Mouse (Mus musculus) adrenal gland, adult (tissue): Measurements from ENCODE around the gene Ttll8.

Experiments
- DNase-seq, 2 experiments: peaks; one replicate each; pipeline ENCODE4 v3.0.0; 2022 to 2023; ENCODE audit warnings: low spot score in 1 of 2; ENCODE audit not compliant: inconsistent age in 2 of 2

Gene Ttll8

DNA sequence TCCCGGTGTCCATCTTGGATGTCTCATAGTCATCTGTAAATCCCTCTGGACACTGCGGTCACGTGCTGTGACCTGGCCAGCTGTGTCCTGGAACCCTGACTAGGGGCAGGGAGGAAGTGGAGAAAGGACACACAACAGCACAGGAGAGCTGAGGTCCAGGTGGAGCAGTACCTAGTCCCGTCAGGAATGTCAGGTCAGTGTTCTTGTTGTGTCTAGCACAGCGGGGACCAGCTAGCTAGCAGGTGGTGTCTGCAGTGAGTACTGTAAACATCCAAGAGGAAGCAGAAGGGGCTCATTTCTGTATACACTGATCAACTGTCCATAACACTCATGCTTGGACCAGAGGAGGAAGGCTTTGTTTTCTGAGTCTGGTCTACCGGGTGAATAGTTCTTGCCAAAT is 68.8 kb downstream of the Ttll8 start:
- DNase-seq, result no peak

DNA sequence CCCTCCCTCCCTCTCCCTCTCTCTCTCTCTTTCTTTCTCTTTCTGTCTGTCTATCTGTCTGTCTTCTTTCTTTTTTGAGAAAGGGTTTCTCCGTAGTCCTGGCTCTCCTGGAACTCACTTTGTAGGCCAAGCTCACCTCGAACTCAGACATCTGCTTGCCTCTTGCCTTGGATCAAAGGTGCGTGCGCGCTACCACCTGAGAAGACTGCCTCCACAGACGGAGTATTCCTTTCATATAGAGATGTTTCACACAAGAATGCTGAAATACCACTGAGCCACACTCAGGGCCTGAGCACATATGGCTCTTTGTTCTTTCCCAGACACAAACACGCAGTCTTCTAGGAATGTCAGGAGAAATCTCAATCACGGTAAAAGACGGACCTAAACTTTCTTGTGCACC is 70.9 kb downstream of the Ttll8 start:
- no peak for DNase-seq

DNA sequence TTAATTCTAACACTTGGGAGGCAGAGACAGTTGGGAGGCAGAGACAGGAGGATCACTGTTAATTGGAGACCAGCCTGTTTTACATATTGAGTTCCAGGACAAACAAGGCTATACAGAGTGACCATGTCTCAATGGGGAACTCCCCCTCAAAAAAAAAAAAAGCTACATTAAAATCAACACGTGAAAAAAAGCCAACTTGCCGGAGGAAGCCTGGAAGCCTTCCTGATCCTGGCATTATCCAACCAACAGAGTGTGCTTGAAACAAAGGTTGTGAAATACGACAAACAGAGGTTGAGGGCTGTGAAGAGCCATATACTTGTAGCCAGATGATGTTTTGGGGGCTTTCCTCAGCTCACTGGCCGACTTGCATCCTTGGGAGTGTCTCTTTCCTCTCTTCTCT is 71.4 kb downstream of the Ttll8 start:
- DNase-seq, result no peak

DNA sequence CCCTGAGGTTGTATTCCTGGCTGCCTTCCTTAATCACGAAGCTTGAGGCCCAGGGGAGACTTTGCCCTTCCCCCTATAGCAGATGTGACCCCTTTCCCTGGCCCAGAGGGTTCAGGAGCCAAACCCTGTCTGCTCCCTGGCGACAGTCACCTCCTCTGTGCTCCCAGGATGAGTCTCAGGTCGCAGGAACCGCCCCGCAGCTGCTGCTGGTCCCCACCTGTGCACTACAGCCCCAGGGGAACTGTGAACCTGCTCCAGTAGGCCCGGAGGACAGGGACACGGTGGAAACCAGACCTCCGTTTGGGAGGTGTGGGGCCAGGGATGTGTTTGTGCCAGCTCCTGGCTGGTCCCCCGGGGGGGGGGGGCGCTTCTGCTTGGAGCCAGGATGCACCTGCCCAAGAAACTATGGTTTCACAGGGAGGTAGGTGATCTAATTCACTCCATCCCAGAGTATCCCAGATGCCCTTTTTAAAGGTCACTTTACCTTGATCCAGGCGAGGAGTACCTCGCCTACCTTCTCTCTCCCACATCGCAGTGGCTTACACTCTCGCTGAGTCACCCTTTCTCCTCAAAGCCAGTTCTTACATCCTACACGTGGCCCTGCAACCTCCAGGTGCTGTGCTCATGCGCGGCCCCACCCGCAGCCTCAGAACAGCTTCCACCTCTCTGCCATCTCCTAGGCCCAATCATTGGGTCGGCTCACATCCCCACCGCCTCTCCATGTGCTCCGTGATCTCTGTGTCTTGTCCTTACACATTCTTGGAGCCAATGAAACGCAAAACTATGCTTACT is 72.8 kb downstream of the Ttll8 start:
- peak in 1 of 2 experiments; percentile 2 for DNase-seq

DNA sequence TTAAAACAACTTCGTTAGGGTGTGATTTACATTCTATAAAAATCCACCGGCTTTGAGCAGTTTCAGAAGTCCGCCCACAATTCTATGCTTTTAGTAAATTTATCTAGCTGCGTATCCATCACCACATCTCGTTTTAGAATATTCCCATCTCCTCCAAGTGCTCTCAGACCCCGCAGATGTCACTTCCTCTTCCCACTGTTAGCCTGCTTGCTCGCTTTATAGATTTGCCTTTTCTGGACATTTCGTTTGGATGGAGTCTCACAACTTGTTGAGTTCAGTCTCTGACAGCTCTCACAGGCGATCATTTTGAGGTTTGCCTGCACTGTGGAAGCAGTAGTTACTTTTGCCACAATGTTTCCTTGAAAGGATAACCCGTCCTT is 77.2 kb downstream of the Ttll8 start:
- peak; percentile 2 to 22 for DNase-seq

DNA sequence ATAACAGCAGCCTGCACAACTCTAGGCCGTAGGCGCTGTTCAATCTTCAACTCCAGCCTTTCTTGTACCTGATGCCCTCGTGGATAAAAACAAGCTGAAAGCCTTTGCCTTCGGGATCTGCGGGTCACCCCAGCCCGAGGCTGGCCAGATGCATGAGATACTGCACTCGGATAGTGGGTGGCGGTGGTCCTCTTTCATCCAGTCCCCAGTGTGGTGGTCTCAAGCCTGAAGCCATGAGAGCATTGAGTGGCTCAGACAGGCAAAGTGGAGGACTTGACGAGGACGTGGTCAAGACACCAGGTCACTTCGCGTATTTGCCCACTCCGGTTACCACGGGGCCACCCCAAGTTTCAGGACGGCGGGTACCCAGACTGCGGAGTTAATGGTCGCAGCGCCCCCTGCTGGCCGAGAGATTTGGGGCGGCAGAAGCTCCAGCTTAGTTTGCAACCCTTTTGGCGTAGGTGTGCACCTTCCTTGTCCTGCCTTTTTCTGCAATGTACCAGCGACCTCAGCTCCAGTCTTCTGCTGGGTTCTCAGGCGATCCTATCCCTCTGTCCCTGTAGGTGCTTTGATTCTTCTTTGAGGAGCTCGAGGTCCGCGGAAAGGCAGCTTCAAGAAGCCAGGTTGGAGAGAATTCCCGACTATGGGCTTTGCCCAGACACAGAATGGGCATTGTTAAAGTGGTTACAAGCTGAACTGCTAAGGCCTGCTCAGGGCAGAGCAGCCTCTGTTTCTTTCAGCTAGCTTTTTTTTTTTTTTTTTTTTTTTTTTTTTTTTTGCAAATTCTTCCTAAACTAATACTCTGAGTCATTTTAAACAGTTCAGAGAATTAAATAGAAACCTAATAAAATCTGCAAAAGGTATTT is 77.8 kb downstream of the Ttll8 start:
- peak; percentile 86 to 95 for DNase-seq

DNA sequence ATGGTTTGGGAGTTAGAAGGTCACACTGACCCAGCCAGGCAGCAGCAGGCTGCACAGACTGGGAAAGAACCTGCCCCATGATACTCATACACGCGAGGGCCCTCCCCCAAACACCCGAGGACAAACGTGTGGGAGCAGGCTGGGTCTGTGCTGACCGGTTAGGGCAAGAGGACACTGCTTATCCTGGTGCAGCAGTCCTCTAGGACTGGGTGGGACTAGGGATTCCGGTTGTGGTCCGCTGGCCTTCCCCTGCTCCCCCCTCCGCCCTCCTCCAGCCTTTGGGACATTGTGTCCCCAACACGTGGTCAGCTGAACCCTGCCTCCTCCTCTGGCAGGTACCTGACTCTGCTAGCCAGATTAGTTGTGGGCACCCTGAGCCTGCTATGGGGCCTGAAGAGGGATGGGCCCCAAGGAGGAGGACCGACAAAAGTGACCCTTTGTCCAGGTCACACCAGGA is 78.6 kb downstream of the Ttll8 start:
- DNase-seq, result peak; percentile 63 to 65

DNA sequence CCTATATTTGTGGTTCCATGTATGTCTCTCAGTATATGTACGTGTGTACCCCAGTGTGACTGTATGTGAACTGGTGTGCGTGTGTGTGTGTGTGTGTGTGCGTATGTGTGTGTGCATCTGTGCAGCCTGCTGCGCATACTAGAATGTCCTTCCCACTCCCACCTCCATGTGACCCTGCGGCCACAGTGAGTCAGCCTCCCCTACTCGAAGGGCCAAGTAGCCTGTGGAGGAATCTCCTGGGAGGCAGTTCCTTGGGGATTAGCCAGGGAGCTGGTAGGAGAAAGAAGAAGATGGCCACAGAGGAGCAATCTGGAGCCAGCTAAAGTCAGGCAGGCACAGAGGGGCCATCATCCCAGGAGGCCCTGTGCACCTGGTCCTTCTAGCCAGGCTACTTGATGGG is 79.7 kb downstream of the Ttll8 start:
- DNase-seq, result peak in 1 of 2 experiments; percentile 53

DNA sequence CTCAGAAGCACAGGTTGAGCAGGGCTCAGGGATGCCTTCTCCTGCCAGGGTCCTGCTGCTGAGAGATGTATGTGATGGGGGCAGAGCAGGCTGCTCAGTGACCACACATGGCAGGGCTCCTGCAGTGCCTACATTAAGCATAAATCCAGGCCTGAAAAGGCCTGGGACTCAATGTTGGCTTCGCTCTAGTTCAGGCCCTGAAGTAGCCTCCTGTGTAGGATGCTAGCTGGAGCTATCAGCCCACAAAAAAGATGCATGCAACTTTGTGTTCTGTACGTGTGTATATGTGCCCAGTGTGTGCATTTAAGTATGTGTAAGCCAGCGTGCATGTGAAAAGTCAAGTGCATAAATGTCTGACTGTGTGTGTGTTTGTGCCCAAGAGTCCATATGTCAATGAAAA is 80.2 kb downstream of the Ttll8 start:
- peak in 1 of 2 experiments; percentile 39 for DNase-seq

DNA sequence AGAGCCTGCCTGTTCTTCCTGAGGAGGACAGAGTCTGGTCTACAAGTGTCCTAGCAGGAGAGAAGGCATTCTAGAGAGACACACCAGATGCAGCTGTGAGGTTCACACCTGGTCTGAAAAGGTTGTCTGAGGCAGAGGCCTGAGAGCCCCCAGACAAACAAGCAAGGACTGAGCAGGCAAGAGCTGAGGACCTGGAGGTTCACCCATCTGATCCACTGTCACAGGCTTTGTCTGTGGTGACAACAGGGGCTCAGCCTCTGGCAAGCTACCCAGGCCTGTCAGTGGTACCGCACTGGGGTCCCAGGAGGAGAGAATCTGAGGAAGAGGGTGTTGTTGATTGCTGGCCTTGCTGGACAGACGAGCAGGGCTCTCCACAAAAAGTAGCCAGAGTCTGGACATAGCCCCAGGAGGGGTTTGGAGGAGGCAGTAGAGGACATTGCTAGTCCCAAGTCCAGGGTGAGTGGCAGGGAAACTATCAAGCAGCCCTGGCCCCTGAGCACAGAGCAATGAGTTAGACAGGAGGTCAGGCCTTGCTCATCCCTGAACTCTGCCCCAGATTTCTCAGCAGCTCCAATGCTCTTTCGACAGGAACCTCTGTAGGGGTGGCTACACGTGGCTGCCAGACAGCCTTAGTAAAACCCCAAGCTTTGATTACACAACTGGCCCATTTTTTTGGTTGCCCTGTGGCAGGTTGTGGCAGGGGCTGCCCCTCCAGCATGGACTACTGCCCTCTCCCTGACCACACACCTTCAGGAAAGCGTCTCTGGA is 83.6 kb downstream of the Ttll8 start:
- peak; percentile 82 to 92 for DNase-seq

DNA sequence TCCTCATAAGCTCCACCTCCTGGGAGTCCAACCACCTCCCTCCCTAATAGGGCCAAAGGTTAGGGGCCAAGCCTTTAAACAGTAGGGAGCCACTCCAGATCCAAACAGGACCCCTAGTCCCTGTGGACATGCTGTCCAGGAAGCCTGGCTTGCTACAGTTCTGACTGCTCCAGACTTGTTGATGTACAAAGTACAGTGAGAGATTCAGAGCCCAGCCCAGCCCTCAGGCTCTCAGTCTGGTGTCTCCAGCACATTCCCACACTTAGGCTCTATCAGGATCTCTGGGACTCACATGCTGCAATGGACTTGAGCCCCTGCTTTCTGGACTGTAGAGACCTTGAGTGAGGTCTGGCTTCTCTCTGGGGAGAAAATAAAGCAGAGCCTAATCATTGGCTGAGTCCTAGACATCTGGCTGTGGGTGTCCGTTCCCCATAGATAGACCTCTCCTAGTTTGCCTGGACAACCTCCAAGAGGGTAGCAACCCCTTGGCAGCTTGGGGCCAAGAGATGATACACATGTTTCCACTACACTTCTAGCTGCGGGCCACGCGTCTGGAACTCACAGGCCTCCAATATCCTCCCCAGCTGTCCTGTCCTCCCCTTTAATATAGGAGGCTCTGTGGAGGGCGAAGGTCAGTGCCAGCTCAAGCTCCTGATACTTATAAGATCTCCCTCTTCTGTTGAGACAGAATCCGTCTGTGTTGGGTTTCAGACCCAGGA is 86.0 kb downstream of the Ttll8 start:
- peak in 1 of 2 experiments; percentile 75 for DNase-seq

DNA sequence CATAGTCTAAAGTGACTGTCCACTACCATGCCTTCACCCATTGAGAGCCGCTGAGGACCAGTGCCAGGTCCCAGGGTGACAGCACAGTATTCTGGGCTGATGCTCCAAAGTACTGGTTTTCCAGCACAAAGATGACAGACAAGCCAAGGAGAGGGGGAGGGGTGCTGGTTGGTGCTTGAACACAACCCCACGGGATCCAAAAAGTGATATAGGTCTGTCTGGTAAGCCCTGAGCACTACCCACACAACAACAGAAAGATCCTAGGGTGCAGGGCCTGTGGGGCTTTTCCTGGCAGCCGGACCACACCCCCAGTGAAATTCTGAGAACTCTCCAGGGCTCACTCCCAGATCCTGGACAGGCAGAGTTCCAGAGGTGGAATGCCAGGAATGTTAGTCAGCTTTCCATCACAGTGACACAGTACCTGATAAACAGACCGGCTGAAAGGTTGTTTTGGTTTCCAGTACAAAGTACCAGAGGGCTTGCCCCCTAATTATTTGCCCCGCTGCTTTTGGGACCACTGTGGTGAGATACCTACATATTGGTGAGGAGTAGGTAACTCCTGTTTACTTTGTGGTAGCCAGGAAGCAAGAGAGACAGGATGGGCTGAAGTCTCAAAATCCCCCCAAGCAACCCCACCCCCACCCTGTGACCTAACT is 86.7 kb downstream of the Ttll8 start:
- DNase-seq, result peak; percentile 72 to 93

DNA sequence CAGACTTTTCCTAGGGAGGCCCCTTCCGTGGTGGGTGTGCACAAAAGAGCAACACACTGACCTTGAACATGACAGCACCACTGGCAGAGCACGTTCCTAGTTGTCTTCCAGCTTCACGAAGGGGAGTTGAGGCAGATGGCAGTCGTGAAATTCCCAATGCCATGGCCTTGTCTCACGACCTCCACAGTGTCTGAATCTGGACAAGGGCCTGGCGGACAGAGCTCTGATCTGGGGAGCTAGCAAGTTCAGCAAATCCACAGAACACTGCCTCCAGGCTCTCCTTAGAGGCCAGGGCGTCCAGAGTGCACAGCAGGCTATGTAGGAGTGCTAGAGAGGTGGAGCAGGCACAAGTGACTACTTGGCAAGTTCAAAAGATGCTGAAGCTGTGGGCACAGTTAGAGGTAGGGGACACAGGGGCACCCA is 87.3 kb downstream of the Ttll8 start:
- DNase-seq, result peak; percentile 72 to 88

DNA sequence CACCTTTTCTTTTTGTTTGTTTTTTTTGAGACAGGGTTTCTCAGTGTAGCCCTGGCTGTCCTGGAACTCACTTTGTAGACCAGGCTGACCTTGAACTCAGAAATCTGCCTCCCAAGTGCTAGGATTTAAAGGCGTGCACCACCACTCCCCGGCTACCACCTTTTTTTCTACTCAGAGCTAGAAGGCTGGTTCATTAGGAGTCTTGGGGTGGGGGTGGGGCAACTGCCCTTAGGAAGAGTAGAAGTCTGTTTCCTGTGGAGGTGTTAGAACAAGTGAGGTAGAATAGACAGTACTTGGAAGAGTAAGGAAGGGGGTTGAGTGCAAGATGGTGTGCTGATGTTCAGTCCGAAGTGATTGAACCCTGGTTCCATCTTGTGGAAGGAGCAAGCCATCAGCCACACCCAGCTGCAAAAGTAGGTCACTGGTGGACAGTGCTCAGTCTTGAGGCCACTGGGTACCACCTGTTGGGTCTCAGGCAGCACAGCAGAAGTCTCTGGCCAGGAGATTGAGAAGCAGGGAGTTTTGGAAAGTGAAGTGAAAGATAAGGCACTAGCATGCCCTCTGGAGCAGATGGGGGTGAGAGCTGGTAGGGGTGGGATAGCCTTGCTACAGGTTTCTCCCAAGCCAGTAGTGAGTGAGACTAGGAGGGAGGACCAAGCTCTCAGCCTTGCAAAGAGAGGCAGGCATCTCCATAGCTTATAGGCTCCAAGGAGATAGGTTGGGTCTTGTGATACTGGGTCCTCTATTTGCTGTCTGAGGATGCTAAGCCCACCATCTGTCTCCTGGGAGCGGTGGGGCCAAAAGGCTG is 88.1 kb downstream of the Ttll8 start:
- DNase-seq, result peak in 1 of 2 experiments; percentile 71

DNA sequence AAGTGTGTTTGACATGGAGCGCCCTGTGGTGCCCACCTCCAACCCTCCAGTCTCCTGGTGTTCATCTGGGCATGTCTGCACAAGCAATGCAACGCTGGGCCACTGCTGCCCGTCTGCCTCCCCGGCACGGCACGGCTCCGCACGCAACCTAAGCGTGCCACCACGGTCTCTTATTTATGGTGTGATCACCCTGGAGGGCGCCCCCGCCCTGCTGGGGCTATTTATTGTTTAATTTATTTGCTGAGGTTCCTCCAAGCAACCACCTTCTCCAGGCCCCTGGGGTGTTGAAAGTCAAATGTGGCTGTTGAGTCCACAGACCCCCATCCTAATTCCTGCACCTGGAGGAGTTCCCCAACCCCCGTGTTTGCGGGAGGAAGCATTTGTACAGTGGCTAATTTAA is 89.2 kb downstream of the Ttll8 start:
- peak in 1 of 2 experiments; percentile 62 for DNase-seq

DNA sequence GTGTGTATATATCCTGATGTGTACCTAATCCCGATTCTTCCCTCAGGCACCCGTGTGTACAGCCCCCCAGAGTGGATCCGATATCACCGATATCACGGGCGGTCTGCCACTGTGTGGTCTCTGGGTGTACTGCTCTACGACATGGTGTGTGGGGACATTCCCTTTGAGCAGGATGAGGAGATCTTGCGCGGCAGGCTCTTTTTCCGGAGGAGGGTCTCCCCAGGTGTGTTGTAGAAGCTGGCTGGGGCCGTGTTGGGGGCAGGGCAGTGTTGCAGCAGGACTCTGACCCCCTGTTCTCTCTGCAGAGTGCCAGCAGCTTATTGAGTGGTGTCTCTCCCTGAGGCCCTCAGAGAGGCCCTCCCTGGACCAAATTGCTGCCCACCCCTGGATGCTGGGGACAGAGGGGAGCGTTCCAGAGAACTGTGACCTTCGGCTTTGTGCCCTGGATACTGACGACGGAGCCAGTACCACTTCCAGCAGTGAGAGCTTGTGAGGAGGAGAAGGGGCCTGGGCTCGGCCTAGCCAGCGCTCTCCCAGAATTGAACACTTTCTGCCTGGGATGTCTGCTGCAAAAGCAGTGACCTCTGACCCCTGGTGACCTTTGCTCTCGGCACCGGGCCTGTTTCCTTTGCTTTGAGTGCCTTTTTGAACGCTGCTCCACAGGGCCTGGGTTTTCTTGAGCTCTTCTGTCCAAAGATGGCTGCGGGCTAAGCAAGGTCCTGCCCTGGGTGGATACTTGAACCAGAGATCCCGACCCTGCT is 89.8 kb downstream of the Ttll8 start:
- DNase-seq, result peak; percentile 73 to 87

DNA sequence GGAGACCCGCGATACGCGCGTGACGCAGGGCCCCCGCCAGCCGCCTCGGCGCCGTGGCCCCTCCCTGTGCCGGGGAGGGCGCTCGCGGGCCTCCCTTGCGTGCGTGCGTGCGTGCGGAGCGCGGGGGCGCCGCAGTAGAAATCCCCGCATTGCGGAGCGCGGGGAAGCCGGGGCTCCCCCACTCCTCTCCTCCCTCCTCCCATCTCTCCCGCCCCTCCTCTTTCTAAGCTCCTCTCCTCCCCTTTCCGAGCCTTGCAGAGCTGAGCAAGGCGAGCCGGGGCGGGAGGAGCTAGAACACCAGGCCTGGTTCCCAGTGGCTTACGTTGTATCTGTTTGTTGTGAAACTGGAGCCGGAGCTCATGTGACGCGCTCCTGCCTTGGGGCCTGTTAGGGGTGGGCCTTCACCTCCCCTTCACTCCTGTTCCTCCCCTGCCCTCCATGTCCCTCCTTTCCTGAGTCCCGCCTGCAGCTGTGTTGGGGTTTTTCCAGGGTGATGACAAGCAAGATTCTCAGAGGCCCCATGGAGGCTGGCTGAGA is 90.5 kb downstream of the Ttll8 start:
- peak; percentile 96 to 98 for DNase-seq
